Mouse (Mus musculus): ENCODE results near the gene Whrn. TPM values are rescaled to one million over a fixed set of nuclear protein-coding genes. Genes with fewer than 3 reads are reported as not detected.
A peak's percentile ranks its signal among the peaks of the same experiment; 100 is the strongest.

Whrn gene
- polyA plus RNA-seq, 1 experiment from 2014 or later = 1.1 TPM

GRCm38 (mm10) chr4:63514454-63514984, 18.7 kb upstream of the Whrn start:
- Histone ChIP-seq H3K4me2 (no peak overlapping the region), H3K27ac (no peak overlapping the region)

GRCm38 (mm10) chr4:63512921-63513320, 17.1 kb upstream of the Whrn start:
- H3K9ac ChIP-seq = no peak overlapping the region
- no peaks in the 10 kb centered on the region for H3K9me3 ChIP-seq (replicated peaks)
- no peak overlapping the region for H3K4me3 ChIP-seq
- ATAC-seq = no peak
- 0 out of 2 replicates have a peak, but pooled peaks cover 3% of the 10 kb centered on the region for H3K27me3 ChIP-seq (replicated peaks)
- no peak overlapping the region for H3K27ac ChIP-seq
- 47% methylated on average over 2 of the region's 2 CpGs for WGBS (ENCODE audit: insufficient replicate concordance)
- H3K36me3 ChIP-seq = no peaks in the 10 kb centered on the region
- H3K4me2 ChIP-seq = no peak overlapping the region
- no peaks in the 10 kb centered on the region for H3K4me1 ChIP-seq

More at GRCm38 (mm10) chr4:63514454-63514984, 18.7 kb upstream of the Whrn start:
- ATAC-seq = no peak
- 0 out of 2 replicates have a peak, but pooled peaks cover 3% of the 10 kb centered on the region for H3K27me3 ChIP-seq (replicated peaks)
- no peaks in the 10 kb centered on the region for H3K9me3 ChIP-seq (replicated peaks)
- no peaks in the 10 kb centered on the region for H3K36me3 ChIP-seq
- no peak overlapping the region for H3K9ac ChIP-seq
- WGBS (ENCODE audit: insufficient replicate concordance) = 46% methylated on average over 4 of the region's 4 CpGs
- no peak overlapping the region for H3K4me3 ChIP-seq
- H3K4me1 ChIP-seq = no peaks in the 10 kb centered on the region

- Histone ChIP-seq H3K9me3 (replicated peaks) (no peaks in the 10 kb centered on the region), H3K9ac (no peak overlapping the region), H3K4me2 (no peak overlapping the region), H3K4me1 (no peaks in the 10 kb centered on the region), H3K27ac (no peak overlapping the region), H3K36me3 (no peaks in the 10 kb centered on the region), H3K4me3 (no peak overlapping the region), H3K27me3 (replicated peaks) (no peaks in the 10 kb centered on the region)
- ATAC-seq = no peak
- WGBS (ENCODE audit: insufficient replicate concordance) = 18% methylated on average over 3 of the region's 4 CpGs
Measured at GRCm38 (mm10) chr4:63508232-63508631, 12.4 kb upstream of the Whrn start.

GRCm38 (mm10) chr4:63507478-63507877, 11.7 kb upstream of the Whrn start:
- Histone ChIP-seq H3K9ac (no peak overlapping the region), H3K4me3 (no peak overlapping the region), H3K4me2 (no peak overlapping the region), H3K4me1 (no peaks in the 10 kb centered on the region), H3K9me3 (replicated peaks) (no peaks in the 10 kb centered on the region), H3K36me3 (no peaks in the 10 kb centered on the region), H3K27me3 (replicated peaks) (no peaks in the 10 kb centered on the region), H3K27ac (no peak overlapping the region)
- 58% methylated on average over 5 of the region's 5 CpGs for WGBS (ENCODE audit: insufficient replicate concordance)
- no peak for ATAC-seq

GRCm38 (mm10) chr4:63503949-63504348, 8.2 kb upstream of the Whrn start:
- Histone ChIP-seq H3K4me1 (no peaks in the 10 kb centered on the region), H3K9me3 (replicated peaks) (no peaks in the 10 kb centered on the region), H3K9ac (no peak overlapping the region), H3K27ac (no peak overlapping the region), H3K4me2 (no peak overlapping the region), H3K36me3 (no peaks in the 10 kb centered on the region), H3K27me3 (replicated peaks) (peaks cover 24% of the 10 kb centered on the region), H3K4me3 (no peak overlapping the region)
- 41% methylated on average over 5 of the region's 5 CpGs for WGBS (ENCODE audit: insufficient replicate concordance)
- no peak for ATAC-seq

- WGBS (ENCODE audit: insufficient replicate concordance) = 44% methylated on average over 5 of the region's 5 CpGs
- Histone ChIP-seq H3K9ac (no peak overlapping the region), H3K4me3 (no peak overlapping the region), H3K4me2 (no peak overlapping the region), H3K9me3 (replicated peaks) (no peaks in the 10 kb centered on the region), H3K4me1 (0 out of 2 replicates have a peak, but pooled peaks cover 4% of the 10 kb centered on the region), H3K27me3 (replicated peaks) (peaks cover 51% of the 10 kb centered on the region), H3K36me3 (no peaks in the 10 kb centered on the region), H3K27ac (no peak overlapping the region)
- ATAC-seq = no peak
Measured at GRCm38 (mm10) chr4:63501050-63501449, 5.3 kb upstream of the Whrn start.

GRCm38 (mm10) chr4:63498346-63498745, 2.6 kb upstream of the Whrn start:
- H3K4me1 ChIP-seq = peaks cover 19% of the 10 kb centered on the region
- peaks cover 78% of the 10 kb centered on the region for H3K27me3 ChIP-seq (replicated peaks)
- H3K36me3 ChIP-seq = no peaks in the 10 kb centered on the region
- no peak overlapping the region for H3K27ac ChIP-seq
- H3K4me2 ChIP-seq = no peak overlapping the region
- H3K9me3 ChIP-seq (replicated peaks) = no peaks in the 10 kb centered on the region
- no peak for ATAC-seq
- H3K4me3 ChIP-seq = no peak overlapping the region
- WGBS (ENCODE audit: insufficient replicate concordance) = 34% methylated on average over 3 of the region's 3 CpGs
- no peak overlapping the region for H3K9ac ChIP-seq

GRCm38 (mm10) chr4:63496312-63496711, 521 bp upstream of the Whrn start:
- Histone ChIP-seq H3K27ac (no peak overlapping the region), H3K9me3 (replicated peaks) (no peaks in the 10 kb centered on the region), H3K36me3 (no peaks in the 10 kb centered on the region), H3K9ac (no peak overlapping the region), H3K4me1 (peaks cover 19% of the 10 kb centered on the region), H3K4me2 (peak overlapping the region; percentile 74), H3K4me3 (peak overlapping the region; percentile 56), H3K27me3 (replicated peaks) (peaks cover 91% of the 10 kb centered on the region)
- no peak for ATAC-seq
- 12% methylated on average over 6 of the region's 6 CpGs for WGBS (ENCODE audit: insufficient replicate concordance)

- Histone ChIP-seq H3K27ac (no peak overlapping the region), H3K4me2 (peak overlapping the region; percentile 74), H3K9me3 (replicated peaks) (no peaks in the 10 kb centered on the region), H3K36me3 (no peaks in the 10 kb centered on the region), H3K9ac (peak overlapping the region; percentile 51), H3K27me3 (replicated peaks) (peaks cover 83% of the 10 kb centered on the region), H3K4me1 (peaks cover 19% of the 10 kb centered on the region), H3K4me3 (peak overlapping the region; percentile 56)
- 2% methylated on average over 99 of the region's 107 CpGs for WGBS (ENCODE audit: insufficient replicate concordance)
- ATAC-seq = peak; percentile 31
Measured at GRCm38 (mm10) chr4:63494967-63495914, 550 bp downstream of the Whrn start.

- Histone ChIP-seq H3K27me3 (replicated peaks) (peaks cover 76% of the 10 kb centered on the region), H3K9ac (no peak overlapping the region), H3K9me3 (replicated peaks) (no peaks in the 10 kb centered on the region), H3K4me2 (peak overlapping the region; percentile 74), H3K4me3 (peak overlapping the region; percentile 56), H3K36me3 (no peaks in the 10 kb centered on the region), H3K4me1 (peaks cover 19% of the 10 kb centered on the region), H3K27ac (no peak overlapping the region)
- peak; percentile 30; the same call in 1 of the 2 replicates for ATAC-seq
- 2% methylated on average over 43 of the region's 43 CpGs for WGBS (ENCODE audit: insufficient replicate concordance)
Measured at GRCm38 (mm10) chr4:63494401-63494966, 1.3 kb downstream of the Whrn start.

GRCm38 (mm10) chr4:63493351-63494121, 2.3 kb downstream of the Whrn start:
- H3K9ac ChIP-seq = no peak overlapping the region
- no peaks in the 10 kb centered on the region for H3K36me3 ChIP-seq
- H3K4me2 ChIP-seq = no peak overlapping the region
- H3K4me3 ChIP-seq = no peak overlapping the region
- H3K27me3 ChIP-seq (replicated peaks) = peaks cover 68% of the 10 kb centered on the region
- no peak for ATAC-seq
- H3K4me1 ChIP-seq = peaks cover 19% of the 10 kb centered on the region
- 58% methylated on average over 9 of the region's 9 CpGs for WGBS (ENCODE audit: insufficient replicate concordance)
- H3K27ac ChIP-seq = no peak overlapping the region
- no peaks in the 10 kb centered on the region for H3K9me3 ChIP-seq (replicated peaks)

Data from liver, embryonic 12.5 days (tissue).